Mouse (Mus musculus) liver, embryonic 15.5 days (tissue): Measurements from ENCODE around the gene Pitpnm3. TPM values are rescaled to one million over a fixed set of nuclear protein-coding genes. Genes with fewer than 3 reads are reported as not detected.

Experiments
- ATAC-seq: fragments of 200-750 bp; cut with Nextera tagmentation; 2 replicates; pipeline ENCODE4 v1.8.0; 2017; ENCODE audit warnings: moderate number of reproducible peaks, mild to moderate bottlenecking, moderate library complexity; ENCODE audit not compliant: insufficient read depth
- H3K27ac ChIP-seq: fragments of 300-500 bp; sonication (generic); replicated peaks from 2 replicates; pipeline ENCODE4 v1.5.1; 2015; ENCODE audit warnings: mild to moderate bottlenecking, inconsistent platforms
- H3K27me3 ChIP-seq: fragments of 300-500 bp; sonication (generic); 2 replicates; pipeline ENCODE4 v1.6.1; 2015; ENCODE audit warnings: mild to moderate bottlenecking, inconsistent platforms
- H3K36me3 ChIP-seq: fragments of 300-500 bp; sonication (generic); replicated peaks from 2 replicates; pipeline ENCODE4 v1.6.1; 2015; ENCODE audit warnings: moderate library complexity, mild to moderate bottlenecking, inconsistent platforms
- H3K4me1 ChIP-seq: fragments of 300-500 bp; sonication (generic); replicated peaks from 2 replicates; pipeline ENCODE4 v1.6.1; 2015; ENCODE audit warnings: inconsistent platforms
- H3K4me2 ChIP-seq: fragments of 300-500 bp; sonication (generic); 2 replicates; pipeline ENCODE4 v1.6.1; 2015; ENCODE audit warnings: moderate library complexity, mild to moderate bottlenecking, inconsistent platforms
- H3K4me3 ChIP-seq: fragments of 300-500 bp; sonication (generic); replicated peaks from 2 replicates; pipeline ENCODE4 v1.5.1; 2015; ENCODE audit warnings: mild to moderate bottlenecking, inconsistent platforms
- H3K9ac ChIP-seq: fragments of 300-500 bp; sonication (generic); 2 replicates; pipeline ENCODE4 v1.6.1; 2015; ENCODE audit warnings: moderate library complexity, mild to moderate bottlenecking, inconsistent platforms
- H3K9me3 ChIP-seq: fragments of 300-500 bp; sonication (generic); replicated peaks from 2 replicates; pipeline ENCODE4 v1.6.1; 2016; ENCODE audit warnings: inconsistent platforms
- WGBS: fragments of 180-500 bp; shearing (Covaris S2); methylation state at CpG from one replicate; pipeline ENCODE4 v1.1.7; 2015; ENCODE audit warnings: mixed read lengths; ENCODE audit not compliant: insufficient replicate concordance; 5-methylcytosine and 5-hydroxymethylcytosine counted together
- polyA plus RNA-seq: library from polyadenylated mRNA; unstranded; fragments of >200 nt; fragmentation: Nextera tagmentation; extraction: Ambion mirVana; gene quantifications from 2 replicates; pipeline ENCODE4 v1.2.1, GENCODE M21; 2015

The Pitpnm3 gene
- polyA plus RNA-seq, 1 experiment from 2014 or later: not detected

GRCm38 (mm10) chr11:72092390-72092789 is 43.2 kb downstream of the Pitpnm3 start:
- no peaks in the 10 kb centered on the region for H3K27me3 ChIP-seq
- ATAC-seq: no peak
- no peak overlapping the region for H3K4me3 ChIP-seq
- no peaks in the 10 kb centered on the region for H3K9me3 ChIP-seq
- WGBS: 57% methylated on average over 8 of the region's 8 CpGs
- no peak overlapping the region for H3K9ac ChIP-seq
- no peak overlapping the region for H3K27ac ChIP-seq
- H3K36me3 ChIP-seq: no peaks in the 10 kb centered on the region
- H3K4me1 ChIP-seq: no peaks in the 10 kb centered on the region
- no peak overlapping the region for H3K4me2 ChIP-seq

- no peaks in the 10 kb centered on the region for H3K36me3 ChIP-seq
- ATAC-seq: no peak
- H3K9ac ChIP-seq: no peak overlapping the region
- H3K4me1 ChIP-seq: no peaks in the 10 kb centered on the region
- H3K4me3 ChIP-seq: no peak overlapping the region
- no peaks in the 10 kb centered on the region for H3K9me3 ChIP-seq
- 45% methylated on average over 11 of the region's 11 CpGs for WGBS
- H3K4me2 ChIP-seq: no peak overlapping the region
- no peaks in the 10 kb centered on the region for H3K27me3 ChIP-seq
- H3K27ac ChIP-seq: no peak overlapping the region
Measured at GRCm38 (mm10) chr11:72086251-72087046, 49.1 kb downstream of the Pitpnm3 start.

- Histone ChIP-seq H3K9ac (no peak overlapping the region), H3K4me2 (no peak overlapping the region), H3K4me1 (no peaks in the 10 kb centered on the region), H3K36me3 (no peaks in the 10 kb centered on the region), H3K27ac (no peak overlapping the region), H3K9me3 (no peaks in the 10 kb centered on the region), H3K4me3 (no peak overlapping the region), H3K27me3 (no peaks in the 10 kb centered on the region)
- WGBS: 79% methylated on average over 15 of the region's 15 CpGs
- ATAC-seq: no peak
Measured at GRCm38 (mm10) chr11:72084337-72084736, 51.2 kb downstream of the Pitpnm3 start.

GRCm38 (mm10) chr11:72082601-72083000 is 53.0 kb downstream of the Pitpnm3 start:
- ATAC-seq: no peak
- H3K4me2 ChIP-seq: no peak overlapping the region
- H3K36me3 ChIP-seq: no peaks in the 10 kb centered on the region
- H3K9ac ChIP-seq: no peak overlapping the region
- H3K27me3 ChIP-seq: no peaks in the 10 kb centered on the region
- no peak overlapping the region for H3K27ac ChIP-seq
- H3K4me3 ChIP-seq: no peak overlapping the region
- no peaks in the 10 kb centered on the region for H3K4me1 ChIP-seq
- H3K9me3 ChIP-seq: no peaks in the 10 kb centered on the region
- WGBS: 67% methylated on average over 4 of the region's 4 CpGs

- no peak overlapping the region for H3K4me3 ChIP-seq
- 65% methylated on average over 6 of the region's 6 CpGs for WGBS
- no peak for ATAC-seq
- no peaks in the 10 kb centered on the region for H3K27me3 ChIP-seq
- H3K4me1 ChIP-seq: no peaks in the 10 kb centered on the region
- H3K4me2 ChIP-seq: no peak overlapping the region
- no peak overlapping the region for H3K27ac ChIP-seq
- H3K36me3 ChIP-seq: no peaks in the 10 kb centered on the region
- no peaks in the 10 kb centered on the region for H3K9me3 ChIP-seq
- H3K9ac ChIP-seq: no peak overlapping the region
Measured at GRCm38 (mm10) chr11:72080461-72080860, 55.1 kb downstream of the Pitpnm3 start.

GRCm38 (mm10) chr11:72078647-72079046 is 56.9 kb downstream of the Pitpnm3 start:
- no peaks in the 10 kb centered on the region for H3K4me1 ChIP-seq
- H3K27ac ChIP-seq: no peak overlapping the region
- no peaks in the 10 kb centered on the region for H3K9me3 ChIP-seq
- no peak for ATAC-seq
- H3K27me3 ChIP-seq: no peaks in the 10 kb centered on the region
- H3K9ac ChIP-seq: no peak overlapping the region
- H3K4me3 ChIP-seq: no peak overlapping the region
- no peak overlapping the region for H3K4me2 ChIP-seq
- H3K36me3 ChIP-seq: no peaks in the 10 kb centered on the region
- 45% methylated on average over 4 of the region's 4 CpGs for WGBS

GRCm38 (mm10) chr11:72078056-72078455 is 57.5 kb downstream of the Pitpnm3 start:
- no peaks in the 10 kb centered on the region for H3K27me3 ChIP-seq

GRCm38 (mm10) chr11:72074230-72074629 is 61.3 kb downstream of the Pitpnm3 start:
- Histone ChIP-seq H3K9ac (no peak overlapping the region), H3K36me3 (no peaks in the 10 kb centered on the region), H3K27ac (no peak overlapping the region), H3K9me3 (no peaks in the 10 kb centered on the region), H3K4me3 (no peak overlapping the region), H3K27me3 (no peaks in the 10 kb centered on the region), H3K4me1 (no peaks in the 10 kb centered on the region), H3K4me2 (no peak overlapping the region)
- no peak for ATAC-seq
- 65% methylated on average over 13 of the region's 13 CpGs for WGBS

More at GRCm38 (mm10) chr11:72078056-72078455, 57.5 kb downstream of the Pitpnm3 start:
- ATAC-seq: no peak
- H3K27ac ChIP-seq: no peak overlapping the region
- H3K4me1 ChIP-seq: no peaks in the 10 kb centered on the region
- H3K9me3 ChIP-seq: no peaks in the 10 kb centered on the region
- no peak overlapping the region for H3K4me2 ChIP-seq
- H3K36me3 ChIP-seq: no peaks in the 10 kb centered on the region
- H3K4me3 ChIP-seq: no peak overlapping the region
- 41% methylated on average over 3 of the region's 3 CpGs for WGBS
- no peak overlapping the region for H3K9ac ChIP-seq

- Histone ChIP-seq H3K4me2 (no peak overlapping the region), H3K27me3 (no peaks in the 10 kb centered on the region), H3K36me3 (no peaks in the 10 kb centered on the region), H3K4me1 (no peaks in the 10 kb centered on the region), H3K27ac (no peak overlapping the region), H3K4me3 (no peak overlapping the region), H3K9ac (no peak overlapping the region), H3K9me3 (no peaks in the 10 kb centered on the region)
- ATAC-seq: no peak
- 35% methylated on average over 6 of the region's 6 CpGs for WGBS
Measured at GRCm38 (mm10) chr11:72072331-72072905, 63.2 kb downstream of the Pitpnm3 start.

- Histone ChIP-seq H3K4me3 (no peak overlapping the region), H3K36me3 (no peaks in the 10 kb centered on the region), H3K4me1 (no peaks in the 10 kb centered on the region), H3K27me3 (no peaks in the 10 kb centered on the region), H3K4me2 (no peak overlapping the region), H3K27ac (no peak overlapping the region), H3K9ac (no peak overlapping the region), H3K9me3 (no peaks in the 10 kb centered on the region)
- 72% methylated on average over 9 of the region's 9 CpGs for WGBS
- no peak for ATAC-seq
Measured at GRCm38 (mm10) chr11:72070733-72071132, 64.8 kb downstream of the Pitpnm3 start.

- Histone ChIP-seq H3K36me3 (no peaks in the 10 kb centered on the region), H3K27ac (no peak overlapping the region), H3K9ac (no peak overlapping the region), H3K4me1 (no peaks in the 10 kb centered on the region), H3K27me3 (no peaks in the 10 kb centered on the region), H3K4me2 (no peak overlapping the region), H3K4me3 (no peak overlapping the region), H3K9me3 (no peaks in the 10 kb centered on the region)
- ATAC-seq: no peak
- WGBS: 65% methylated on average over 7 of the region's 7 CpGs
Measured at GRCm38 (mm10) chr11:72068026-72068425, 67.6 kb downstream of the Pitpnm3 start.
